Comparison of ENCODE assay signal across 21 mouse cellular contexts in the genomic region with DNA sequence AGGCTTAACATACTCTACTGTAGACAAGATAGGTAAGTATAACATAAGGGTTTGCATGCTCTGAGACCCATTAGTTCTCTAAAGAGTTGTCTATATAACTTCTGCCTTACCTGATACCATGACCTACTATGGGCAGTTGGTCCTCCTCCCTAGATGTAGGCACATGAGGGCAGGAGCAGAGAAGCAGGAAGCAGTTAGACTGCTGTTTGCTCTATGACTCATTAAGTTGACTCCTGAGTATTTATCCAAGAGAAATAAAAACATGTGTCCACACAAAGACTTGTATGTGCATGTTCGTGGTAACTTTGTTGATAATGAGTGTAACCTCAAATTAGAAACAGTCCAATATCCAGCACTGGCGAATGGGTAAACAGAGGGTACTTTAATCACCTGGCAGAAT.
"Had no signal": no experiment of that assay in that cellular context is flagged by ENCODE, and none has a peak within 500 bp of the region (broad histone marks: within the 10 kb centered on the region; RNA-seq: fewer than 3 reads in every experiment).

No protein-coding gene starts in this region.

- H3K27ac ChIP-seq: liver, embryonic 12.5 days; liver, embryonic 14.5 days; midbrain, embryonic 10.5 days; midbrain, embryonic 12.5 days; neural tube, embryonic 13.5 days; neural tube, embryonic 15.5 days; stomach, embryonic 15.5 days had no signal

- H3K27me3 ChIP-seq: liver, embryonic 12.5 days; midbrain, embryonic 12.5 days; neural tube, embryonic 13.5 days; neural tube, embryonic 15.5 days; stomach, embryonic 15.5 days had no signal

- ATAC-seq: liver, embryonic 12.5 days; midbrain, embryonic 16.5 days had no signal

- H3K36me3 ChIP-seq: liver, embryonic 12.5 days; midbrain, embryonic 10.5 days; midbrain, embryonic 12.5 days; neural tube, embryonic 13.5 days; neural tube, embryonic 15.5 days; stomach, embryonic 15.5 days had no signal

- H3K9ac ChIP-seq: liver, embryonic 12.5 days; liver, embryonic 14.5 days; lung, embryonic 14.5 days; midbrain, embryonic 12.5 days; neural tube, embryonic 13.5 days; neural tube, embryonic 15.5 days; stomach, embryonic 15.5 days had no signal

- H3K4me3 ChIP-seq: liver, embryonic 12.5 days; midbrain, embryonic 10.5 days; midbrain, embryonic 12.5 days; myocyte; neural tube, embryonic 13.5 days; neural tube, embryonic 15.5 days; stomach, embryonic 15.5 days had no signal

- H3K4me1 ChIP-seq: liver, embryonic 12.5 days; midbrain, embryonic 10.5 days; midbrain, embryonic 12.5 days; neural tube, embryonic 13.5 days; neural tube, embryonic 15.5 days; stomach, embryonic 15.5 days had no signal

- H3K4me2 ChIP-seq: liver, embryonic 12.5 days; lung, embryonic 14.5 days; midbrain, embryonic 12.5 days; neural tube, embryonic 13.5 days; neural tube, embryonic 15.5 days; stomach, embryonic 15.5 days had no signal

- DNase-seq: lung, adult 18-20 months; lung, embryonic 14.5 days; lung, postnatal 4 days; midbrain, embryonic 14.5 days; retina, postnatal 1 day; right cerebral cortex, adult 18-20 months; right cerebral cortex, postnatal 25 days; right cerebral cortex, postnatal 4 days; spleen, adult 18-20 months; thymus, adult 2 months; thymus, postnatal 25 days; thymus, postnatal 4 days had no signal

- H3K9me3 ChIP-seq: liver, embryonic 12.5 days; midbrain, embryonic 10.5 days; midbrain, embryonic 12.5 days; neural tube, embryonic 13.5 days; neural tube, embryonic 15.5 days; stomach, embryonic 15.5 days had no signal
